Mouse (Mus musculus) testis, adult 2 months (tissue): ENCODE measurements around the gene Olfr630. TPM values are rescaled to one million over a fixed set of nuclear protein-coding genes. Genes with fewer than 3 reads are reported as not detected.
"Not testable (repeated sequence)": the region's sequence is repeated elsewhere in the genome, so short reads cannot be mapped to it uniquely, and the experiment has no call there.

Experiments used
- H3K27ac ChIP-seq: fragments of 200-500 bp; 2 replicates; pipeline ENCODE4 v1.5.1; 2012; ENCODE audit warnings: low read depth, low read length; ENCODE audit not compliant: control insufficient read depth, insufficient read depth
- H3K27me3 ChIP-seq: fragments of 200-500 bp; 2 replicates; pipeline ENCODE4 v1.6.1; 2012; ENCODE audit warnings: mild to moderate bottlenecking, low read length, moderate library complexity; ENCODE audit not compliant: control insufficient read depth, insufficient read depth
- H3K36me3 ChIP-seq: fragments of 200-500 bp; 2 replicates; pipeline ENCODE4 v1.6.1; 2012; ENCODE audit warnings: mild to moderate bottlenecking, low read length; ENCODE audit not compliant: control insufficient read depth, insufficient read depth
- H3K4me1 ChIP-seq: fragments of 200-500 bp; 2 replicates; pipeline ENCODE4 v1.6.1; 2012; ENCODE audit warnings: low read length; ENCODE audit not compliant: control insufficient read depth, insufficient read depth
- H3K4me3 ChIP-seq: fragments of 200-500 bp; 2 replicates; pipeline ENCODE4 v1.5.1; 2012; ENCODE audit warnings: low read depth, mild to moderate bottlenecking, low read length, moderate library complexity, mixed read lengths; ENCODE audit not compliant: control insufficient read depth
- CTCF ChIP-seq: fragments of 200-500 bp; IDR thresholded peaks from 2 replicates; pipeline ENCODE4 v1.5.1; 2012; ENCODE audit warnings: low read depth, mild to moderate bottlenecking, inconsistent platforms, low read length, moderate library complexity; ENCODE audit not compliant: control insufficient read depth, insufficient read depth, insufficient replicate concordance
- POLR2A ChIP-seq: fragments of 200-500 bp; IDR thresholded peaks from 2 replicates; pipeline ENCODE4 v1.6.1; 2012; ENCODE audit warnings: low read depth, mild to moderate bottlenecking, inconsistent platforms, low read length, moderate library complexity; ENCODE audit not compliant: control insufficient read depth
- polyA plus RNA-seq: library from polyadenylated mRNA; depleted of rRNA; stranded (reverse); fragments of >200 nt; gene quantifications from 2 replicates; pipeline ENCODE4 v1.2.3, GENCODE M21; 2012; rRNA removed

Olfr630 gene
- polyA plus RNA-seq, 1 experiment, result not detected

DNA sequence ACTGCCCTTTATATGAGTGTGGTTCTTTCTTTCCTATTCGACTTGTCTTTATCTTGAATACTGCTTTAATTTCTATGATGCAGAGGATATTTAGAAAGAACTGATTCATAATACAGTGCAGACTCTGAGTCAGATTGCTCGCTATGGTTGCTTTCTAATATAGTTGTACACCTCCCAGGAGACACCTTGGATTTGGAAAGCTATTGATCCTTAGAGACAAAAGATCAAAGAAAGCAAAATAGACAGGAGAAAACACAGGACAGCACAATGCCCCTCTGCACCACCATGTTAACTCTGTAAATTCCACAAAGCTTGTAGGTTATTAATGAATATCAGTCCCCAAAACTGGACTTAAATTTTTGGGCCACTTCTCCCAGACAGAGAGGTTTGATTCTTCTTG is 12.3 kb downstream of the Olfr630 start, which contains the start of gene Olfr629:
Gene Olfr629 (minus strand): TSS at position 101 of the 400 bp plus-strand sequence.
- no peaks in the 10 kb centered on the region for H3K27me3 ChIP-seq
- no peaks in the 10 kb centered on the region for H3K4me1 ChIP-seq
- H3K4me3 ChIP-seq, result no peak within 1 kb of the TSS
- H3K36me3 ChIP-seq, result no peaks in the 10 kb centered on the region
- no peak within 1 kb of the TSS for H3K27ac ChIP-seq
- TF ChIP-seq POLR2A (no peak), CTCF (no peak)

DNA sequence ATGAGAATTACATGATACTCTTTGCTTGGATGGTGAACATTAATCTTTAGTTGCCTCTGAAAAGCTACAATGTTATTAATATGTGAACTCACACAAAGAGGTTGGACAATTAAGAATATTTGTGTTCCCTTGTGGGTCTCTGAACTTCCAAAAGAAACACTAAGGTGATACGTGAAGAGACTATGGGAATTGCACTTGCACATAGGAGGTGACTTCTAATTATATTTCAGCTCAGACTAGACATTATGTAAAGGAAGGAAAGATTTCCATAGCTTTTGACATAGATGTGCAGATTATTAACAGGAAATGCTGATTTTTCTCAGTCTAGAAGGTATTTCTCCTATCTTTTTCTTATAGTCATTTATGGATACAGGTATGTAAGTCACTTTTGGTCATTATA is 27.1 kb downstream of the Olfr630 start, which contains the start of gene Olfr628:
Gene Olfr628 (plus strand): TSS at position 301 of the 400 bp plus-strand sequence.
- no peak for TF ChIP-seq POLR2A
- TF ChIP-seq CTCF, result no peak
- Histone ChIP-seq H3K4me3 (no peak within 1 kb of the TSS), H3K36me3 (no peaks in the 10 kb centered on the region)

DNA sequence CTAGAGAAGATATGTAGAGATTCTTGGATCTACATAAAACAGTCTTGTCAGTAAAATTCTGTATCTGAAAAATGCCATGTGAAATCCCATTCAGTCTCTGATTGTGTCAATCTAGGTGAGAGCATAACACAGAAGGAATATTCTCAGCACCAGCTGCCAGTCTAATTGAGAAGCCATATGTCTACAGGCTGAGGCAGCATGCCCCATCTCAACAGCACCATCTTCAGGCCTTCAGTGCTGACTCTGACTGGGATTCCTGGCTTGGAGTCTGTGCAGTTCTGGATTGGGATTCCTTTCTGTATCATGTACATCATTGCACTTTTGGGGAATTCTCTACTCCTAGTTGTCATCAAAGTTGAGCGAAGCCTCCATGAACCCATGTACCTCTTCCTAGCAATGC is 40.7 kb downstream of the Olfr630 start:
- not testable (repeated sequence) for H3K4me3 ChIP-seq, H3K4me1 ChIP-seq, H3K27me3 ChIP-seq

More for the DNA sequence above, 27.1 kb downstream of the Olfr630 start, which contains the start of gene Olfr628:
- Histone ChIP-seq H3K27ac (no peak within 1 kb of the TSS), H3K4me1 (no peaks in the 10 kb centered on the region), H3K27me3 (no peaks in the 10 kb centered on the region)

DNA sequence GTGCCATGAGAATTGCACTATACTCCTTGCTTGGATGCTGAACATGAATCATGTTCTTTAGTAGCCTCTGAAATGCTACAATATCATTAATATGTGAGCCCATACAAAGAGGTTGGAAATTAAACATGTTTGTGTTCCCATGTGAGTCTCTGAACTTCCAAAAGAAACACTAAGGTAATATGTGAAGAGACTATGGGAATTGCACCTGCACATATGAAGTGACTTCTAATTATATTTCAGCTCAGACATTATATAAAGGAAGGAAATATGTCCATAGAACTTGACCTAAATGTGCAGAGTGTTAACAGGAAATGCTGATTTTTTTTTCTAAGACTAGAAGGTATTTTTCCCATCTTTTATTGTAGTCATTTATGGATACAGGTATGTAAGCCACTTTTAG is 42.8 kb downstream of the Olfr630 start, which contains the start of gene Olfr243:
Gene Olfr243 (plus strand): TSS at position 301 of the 400 bp plus-strand sequence.
- no peaks in the 10 kb centered on the region for H3K36me3 ChIP-seq
- no peak for TF ChIP-seq POLR2A
- TF ChIP-seq CTCF, result no peak
- H3K4me1 ChIP-seq, result no peaks in the 10 kb centered on the region
- H3K27me3 ChIP-seq, result no peaks in the 10 kb centered on the region
- H3K4me3 ChIP-seq, result no peak within 1 kb of the TSS
- no peak within 1 kb of the TSS for H3K27ac ChIP-seq

More for the DNA sequence above, 40.7 kb downstream of the Olfr630 start:
- not testable (repeated sequence) for H3K36me3 ChIP-seq, H3K27ac ChIP-seq

DNA sequence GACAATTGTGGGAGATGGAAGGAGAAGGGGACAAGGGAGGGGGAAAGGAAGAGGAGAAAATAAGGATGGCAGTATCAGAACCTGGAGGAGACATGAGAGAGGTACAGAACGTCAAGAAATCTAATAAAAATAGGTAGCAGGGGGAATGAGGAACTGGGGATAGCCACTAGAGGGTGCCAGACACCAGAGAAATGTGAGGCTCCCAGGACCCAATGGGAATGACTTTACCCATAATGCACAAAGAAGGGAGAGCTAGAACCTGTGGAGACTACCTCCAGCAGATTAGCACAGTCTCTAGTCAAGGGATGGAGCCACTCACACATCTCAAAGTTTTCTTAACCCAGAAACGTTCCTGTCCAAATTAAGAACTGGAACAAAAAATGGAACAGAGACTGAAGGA is 45.1 kb downstream of the Olfr630 start:
- Histone ChIP-seq H3K27me3 (no peaks in the 10 kb centered on the region), H3K27ac (no peak overlapping the region), H3K4me1 (no peaks in the 10 kb centered on the region), H3K36me3 (no peaks in the 10 kb centered on the region), H3K4me3 (no peak overlapping the region)
- TF ChIP-seq POLR2A, result no peak
- TF ChIP-seq CTCF, result no peak

Other genes starting within 250 kb of the Olfr630 start
- gene Olfr610, start 245.2 kb downstream of the Olfr630 start, polyA plus RNA-seq, result 0.14 TPM in 1 of 2 replicates, not detected in the other
- gene Olfr611, start 236.5 kb downstream of the Olfr630 start, polyA plus RNA-seq, result 0.15 TPM in 1 of 2 replicates, not detected in the other
- not detected in 2 replicates for gene Olfr612, start 214.6 kb downstream of the Olfr630 start, polyA plus RNA-seq
- not detected in 2 replicates for gene Olfr613, start 209.3 kb downstream of the Olfr630 start, polyA plus RNA-seq
- gene Olfr615, start 201.3 kb downstream of the Olfr630 start, polyA plus RNA-seq, result not detected in 2 replicates
- gene Olfr616, start 188.2 kb downstream of the Olfr630 start, polyA plus RNA-seq, result 0.22 and 0.25 TPM in 2 replicates
- not detected in 2 replicates for gene Olfr617, start 184.3 kb downstream of the Olfr630 start, polyA plus RNA-seq
- gene Olfr618, start 167.2 kb downstream of the Olfr630 start, polyA plus RNA-seq, result not detected in 2 replicates
- gene Olfr619, start 156.8 kb downstream of the Olfr630 start, polyA plus RNA-seq, result not detected in 2 replicates
- not detected in 2 replicates for gene Olfr620, start 144.8 kb downstream of the Olfr630 start, polyA plus RNA-seq
- not detected in 2 replicates for gene Olfr622, start 114.6 kb downstream of the Olfr630 start, polyA plus RNA-seq
- gene Olfr623, start 93.6 kb downstream of the Olfr630 start, polyA plus RNA-seq, result not detected in 2 replicates
- 0.02 TPM in 1 of 2 replicates, not detected in the other for gene Olfr624, start 86.1 kb downstream of the Olfr630 start, polyA plus RNA-seq
- not detected in 2 replicates for gene Olfr625-ps1, start 74.6 kb downstream of the Olfr630 start, polyA plus RNA-seq
- not detected in 2 replicates for gene Olfr243, start 42.7 kb downstream of the Olfr630 start, polyA plus RNA-seq
- not detected in 2 replicates for gene Olfr628, start 27.0 kb downstream of the Olfr630 start, polyA plus RNA-seq
- gene Olfr629, start 12.4 kb downstream of the Olfr630 start, polyA plus RNA-seq, result not detected in 2 replicates
- not detected in 2 replicates for gene Olfr69, start 14.3 kb upstream of the Olfr630 start, polyA plus RNA-seq
- not detected in 2 replicates for gene Olfr68, start 22.4 kb upstream of the Olfr630 start, polyA plus RNA-seq
- gene Olfr67, start 34.5 kb upstream of the Olfr630 start, polyA plus RNA-seq, result not detected in 2 replicates
- 8.1 and 11.1 TPM in 2 replicates for gene Hbb-bt, start 56.7 kb upstream of the Olfr630 start, polyA plus RNA-seq
- gene Hbb-bs, start 70.8 kb upstream of the Olfr630 start, polyA plus RNA-seq, result 78.9 and 88.8 TPM in 2 replicates
- gene Hbb-bh2, start 83.2 kb upstream of the Olfr630 start, polyA plus RNA-seq, result not detected in 2 replicates
- gene Hbb-bh1, start 85.8 kb upstream of the Olfr630 start, polyA plus RNA-seq, result not detected in 2 replicates
- gene Hbb-y, start 95.9 kb upstream of the Olfr630 start, polyA plus RNA-seq, result 0.19 and 0.26 TPM in 2 replicates
- gene Olfr66, start 128.9 kb upstream of the Olfr630 start, polyA plus RNA-seq, result not detected in 2 replicates
- gene Olfr64, start 137.2 kb upstream of the Olfr630 start, polyA plus RNA-seq, result not detected in 2 replicates
- not detected in 2 replicates for gene Olfr65, start 146.2 kb upstream of the Olfr630 start, polyA plus RNA-seq
- not detected in 2 replicates for gene Olfr631, start 171.5 kb upstream of the Olfr630 start, polyA plus RNA-seq
- gene Olfr632, start 177.0 kb upstream of the Olfr630 start, polyA plus RNA-seq, result not detected in 2 replicates
- not detected in 2 replicates for gene Olfr633, start 187.1 kb upstream of the Olfr630 start, polyA plus RNA-seq
- gene Olfr635, start 213.8 kb upstream of the Olfr630 start, polyA plus RNA-seq, result not detected in 2 replicates
- gene Olfr638, start 241.4 kb upstream of the Olfr630 start, polyA plus RNA-seq, result not detected in 2 replicates